ENCODE assay signal across 24 mouse cellular contexts in genomic region chr4:57116278-57116677, GRCm38 (mm10). TPM values are rescaled to one million over a fixed set of nuclear protein-coding genes. Genes with fewer than 3 reads are reported as not detected.
DNase-seq lines count a peak whose midpoint lies in the region; ATAC-seq and TF ChIP-seq lines count a peak whose summit lies in the region.
"Had no signal": no experiment of that assay in that cellular context is flagged by ENCODE, and none has a peak within 500 bp of the region (broad histone marks: within the 10 kb centered on the region; RNA-seq: fewer than 3 reads in every experiment).

No protein-coding gene starts in this region.

- no peaks in the 10 kb centered on the region for H3K27me3 ChIP-seq in intestine, embryonic 15.5 days (replicated peaks)
- H3K27me3 ChIP-seq in intestine, postnatal 0 days (replicated peaks; ENCODE audit: control insufficient read depth, insufficient read depth, low read length) = no peaks in the 10 kb centered on the region
- no peaks in the 10 kb centered on the region for H3K27me3 ChIP-seq in liver, embryonic 11.5 days (replicated peaks; ENCODE audit: control insufficient read depth, insufficient read depth, low read length)
- H3K27me3 ChIP-seq in liver, postnatal 0 days (ENCODE audit: insufficient read depth, low read length) = no peaks in the 10 kb centered on the region
- H3K27me3 ChIP-seq: forebrain, embryonic 12.5 days; heart, embryonic 15.5 days; midbrain, embryonic 13.5 days had no signal

- no peak overlapping the region for H3K9ac ChIP-seq in intestine, embryonic 15.5 days
- no peak overlapping the region for H3K9ac ChIP-seq in intestine, postnatal 0 days (ENCODE audit: low read depth, low read length)
- no peak overlapping the region for H3K9ac ChIP-seq in liver, embryonic 11.5 days (ENCODE audit: low read depth, low read length)
- no peak overlapping the region for H3K9ac ChIP-seq in liver, postnatal 0 days (replicated peaks)
- H3K9ac ChIP-seq: forebrain, embryonic 12.5 days; heart, embryonic 15.5 days; midbrain, embryonic 13.5 days had no signal

- H3K9me3 ChIP-seq in intestine, embryonic 15.5 days = no peaks in the 10 kb centered on the region
- no peaks in the 10 kb centered on the region for H3K9me3 ChIP-seq in intestine, postnatal 0 days (ENCODE audit: control insufficient read depth)
- no peaks in the 10 kb centered on the region for H3K9me3 ChIP-seq in liver, embryonic 11.5 days (ENCODE audit: control insufficient read depth, low read length)
- no peaks in the 10 kb centered on the region for H3K9me3 ChIP-seq in liver, postnatal 0 days (ENCODE audit: low read length)
- H3K9me3 ChIP-seq: forebrain, embryonic 12.5 days; heart, embryonic 15.5 days; midbrain, embryonic 13.5 days had no signal

- H3K4me1 ChIP-seq in intestine, embryonic 15.5 days (replicated peaks) = peaks cover 13% of the 10 kb centered on the region
- H3K4me1 ChIP-seq in intestine, postnatal 0 days (replicated peaks; ENCODE audit: control insufficient read depth, insufficient read depth, low read length) = peaks cover 2% of the 10 kb centered on the region; the same call in 1 of the 2 replicates
- peaks cover 8% of the 10 kb centered on the region; the same call in 1 of the 2 replicates for H3K4me1 ChIP-seq in liver, embryonic 11.5 days (replicated peaks; ENCODE audit: control insufficient read depth, insufficient read depth, low read length)
- peaks cover 37% of the 10 kb centered on the region for H3K4me1 ChIP-seq in liver, postnatal 0 days (ENCODE audit: insufficient read depth)
- H3K4me1 ChIP-seq: forebrain, embryonic 12.5 days; heart, embryonic 15.5 days; midbrain, embryonic 13.5 days had no signal

- TF ChIP-seq CTCF in intestine, postnatal 0 days (IDR thresholded peaks at IDR 0.05; ENCODE audit: low read depth) = no peak
- TF ChIP-seq CTCF in liver, postnatal 0 days (IDR thresholded peaks at IDR 0.05; ENCODE audit: low read depth) = no peak

- no peak overlapping the region for H3K4me2 ChIP-seq in intestine, embryonic 15.5 days (replicated peaks)
- H3K4me2 ChIP-seq in intestine, postnatal 0 days (replicated peaks; ENCODE audit: low read depth) = no peak overlapping the region
- H3K4me2 ChIP-seq in liver, embryonic 11.5 days = no peak overlapping the region
- H3K4me2 ChIP-seq in liver, postnatal 0 days (ENCODE audit: low read depth, low read length) = no peak overlapping the region
- H3K4me2 ChIP-seq: forebrain, embryonic 12.5 days; heart, embryonic 15.5 days; midbrain, embryonic 13.5 days had no signal

- H3K4me3 ChIP-seq in intestine, embryonic 15.5 days (replicated peaks) = no peak overlapping the region
- H3K4me3 ChIP-seq in intestine, postnatal 0 days (ENCODE audit: low read depth, low read length) = no peak overlapping the region
- no peak overlapping the region for H3K4me3 ChIP-seq in liver, embryonic 11.5 days (ENCODE audit: low read depth, low read length)
- no peak overlapping the region for H3K4me3 ChIP-seq in liver, postnatal 0 days (ENCODE audit: low read depth, low read length)
- H3K4me3 ChIP-seq: forebrain, embryonic 12.5 days; heart, embryonic 15.5 days; midbrain, embryonic 13.5 days had no signal

- WGBS in intestine, embryonic 15.5 days = 92% methylated on average over 6 of the region's 6 CpGs
- 83% methylated on average over 6 of the region's 6 CpGs for WGBS in intestine, postnatal 0 days
- 82% methylated on average over 6 of the region's 6 CpGs for WGBS in liver, embryonic 11.5 days
- 76% methylated on average over 6 of the region's 6 CpGs for WGBS in liver, postnatal 0 days (ENCODE audit: insufficient replicate concordance)

- no peaks in the 10 kb centered on the region for H3K36me3 ChIP-seq in intestine, embryonic 15.5 days
- no peaks in the 10 kb centered on the region for H3K36me3 ChIP-seq in intestine, postnatal 0 days (ENCODE audit: control insufficient read depth, insufficient read depth)
- no peaks in the 10 kb centered on the region for H3K36me3 ChIP-seq in liver, embryonic 11.5 days (ENCODE audit: control insufficient read depth, insufficient read depth, low read length)
- no peaks in the 10 kb centered on the region for H3K36me3 ChIP-seq in liver, postnatal 0 days (replicated peaks; ENCODE audit: insufficient read depth, low read length)
- H3K36me3 ChIP-seq: forebrain, embryonic 12.5 days; heart, embryonic 15.5 days; midbrain, embryonic 13.5 days had no signal

- TF ChIP-seq EP300 in liver, postnatal 0 days (IDR thresholded peaks at IDR 0.05; ENCODE audit: low read depth) = no peak

- peak; percentile 20; the same call in 1 of the 2 replicates for ATAC-seq in intestine, embryonic 15.5 days
- no peak for ATAC-seq in intestine, postnatal 0 days
- ATAC-seq in liver, embryonic 11.5 days (replicated peaks; ENCODE audit: low FRiP score) = peak; percentile 84
- ATAC-seq in liver, postnatal 0 days = peak; percentile 71
- ATAC-seq: hindbrain, embryonic 16.5 days; intestine, embryonic 16.5 days; midbrain, embryonic 13.5 days had no signal

- intact Hi-C loops in gastrocnemius, postnatal 36 days (cut with DNase I) = no loop called here

- no peak overlapping the region for H3K27ac ChIP-seq in intestine, embryonic 15.5 days
- no peak overlapping the region for H3K27ac ChIP-seq in intestine, postnatal 0 days (ENCODE audit: low read depth, low read length)
- H3K27ac ChIP-seq in liver, embryonic 11.5 days (ENCODE audit: low read depth, low read length) = no peak overlapping the region
- H3K27ac ChIP-seq in liver, postnatal 0 days (ENCODE audit: low read depth) = no peak overlapping the region
- H3K27ac ChIP-seq: forebrain, embryonic 12.5 days; heart, embryonic 15.5 days; midbrain, embryonic 13.5 days had no signal

- no peak for DNase-seq in liver, embryonic 11.5 days (ENCODE audit: low spot score)
- DNase-seq in liver, postnatal 0 days = peak; percentile 35
- DNase-seq in gastrocnemius, postnatal 36 days = no peak
- DNase-seq in retina, embryonic 14.5 days (ENCODE audit: low spot score) = no peak
- no peak for DNase-seq in left cerebral cortex, adult 18-20 months (ENCODE audit: low spot score in 2 of 2)
- DNase-seq: adrenal gland, postnatal 10 days; cerebellum, adult 11 months; cerebellum, adult 9-11 months; heart, postnatal 4 days; kidney, postnatal 4 days; layer of hippocampus, adult 9-11 months; lung, adult 2 months; lung, postnatal 14 days; right cerebral cortex, postnatal 14 days; spleen, adult 18-20 months; thymus, postnatal 25 days had no signal

RNA-seq across cellular contexts. Expression of gene Epb41l4b, which starts 27.0 kb away (rescaled TPM):
- 22.2 and 23.4 TPM in 2 replicates for polyA plus RNA-seq in intestine, embryonic 15.5 days (2015; fragmentation: Nextera tagmentation; extraction: Ambion mirVana)
- 47.7 and 47.8 TPM in 2 replicates for polyA plus RNA-seq in intestine, postnatal 0 days (2015; fragmentation: Nextera tagmentation; extraction: Ambion mirVana)
- 2.1 and 2.3 TPM in 2 replicates for polyA plus RNA-seq in liver, embryonic 11.5 days (2014; fragmentation: Nextera tagmentation; extraction: Ambion mirVana)
- polyA plus RNA-seq in liver, postnatal 0 days (2015; fragmentation: Nextera tagmentation; extraction: Ambion mirVana) = 6.7 and 8.4 TPM in 2 replicates
- 1 to 10 TPM; 1.9 to 2.2 TPM for total RNA-seq in gastrocnemius, postnatal 36 days (2021)
- 10 to 100 TPM; 38.0 to 39.5 TPM for total RNA-seq in left cerebral cortex, adult 18-20 months (2021)
- total RNA-seq: monocyte, adult 5-6 weeks had no signal
